Mouse (Mus musculus): Measurements from ENCODE around the gene Serpini2. TPM values are rescaled to one million over a fixed set of nuclear protein-coding genes. Genes with fewer than 3 reads are reported as not detected.
"Not testable (repeated sequence)": the region's sequence is repeated elsewhere in the genome, so short reads cannot be mapped to it uniquely, and the experiment has no call there.

The Serpini2 gene
- 0.85 and 1.1 TPM in 2 replicates for polyA plus RNA-seq (2012; rRNA removed)

- TF ChIP-seq CTCF (IDR thresholded peaks at IDR 0.05; ENCODE audit: extremely low read depth, insufficient read depth, insufficient read length, insufficient replicate concordance), result no peak
- H3K4me1 ChIP-seq (ENCODE audit: control insufficient read depth, insufficient read depth, insufficient read length), result no peaks in the 10 kb centered on the region
- H3K36me3 ChIP-seq (ENCODE audit: control insufficient read depth, insufficient read depth, low read length), result no peaks in the 10 kb centered on the region
- WGBS, result 87% methylated on average over 2 of the region's 2 CpGs
- H3K4me3 ChIP-seq (ENCODE audit: extremely low read depth, insufficient read depth, insufficient read length), result no peak within 1 kb of the TSS
- H3K27ac ChIP-seq (ENCODE audit: insufficient read depth, low read length), result no peak within 1 kb of the TSS
- no peak for DNase-seq (ENCODE audit: low read depth in 1 of 2, low spot score in 2 of 2)
- H3K27me3 ChIP-seq (ENCODE audit: control insufficient read depth, insufficient read depth, low read length), result no peaks in the 10 kb centered on the region
These were observed at the start of gene Serpini2 for GRCm38 (mm10) chr3:75269978-75270377. Gene Serpini2 (minus strand): TSS chr3:75270078.

GRCm38 (mm10) chr3:75308861-75309260 is 39.0 kb upstream of the Serpini2 start:
- DNase-seq (ENCODE audit: low read depth in 1 of 2, low spot score in 2 of 2), result no peak
- Histone ChIP-seq H3K36me3 (ENCODE audit: control insufficient read depth, insufficient read depth, low read length) (no peaks in the 10 kb centered on the region), H3K4me3 (ENCODE audit: extremely low read depth, insufficient read depth, insufficient read length) (no peak overlapping the region), H3K27me3 (ENCODE audit: control insufficient read depth, insufficient read depth, low read length) (no peaks in the 10 kb centered on the region), H3K4me1 (ENCODE audit: control insufficient read depth, insufficient read depth, insufficient read length) (no peaks in the 10 kb centered on the region), H3K27ac (ENCODE audit: insufficient read depth, low read length) (no peak overlapping the region)
- 88% methylated on average over 4 of the region's 4 CpGs for WGBS
- TF ChIP-seq POLR2A (IDR thresholded peaks at IDR 0.05; ENCODE audit: low read depth, low read length) (no peak), CTCF (IDR thresholded peaks at IDR 0.05; ENCODE audit: extremely low read depth, insufficient read depth, insufficient read length, insufficient replicate concordance) (no peak)

- no peaks in the 10 kb centered on the region for H3K27me3 ChIP-seq (ENCODE audit: control insufficient read depth, insufficient read depth, low read length)
- no peak overlapping the region for H3K27ac ChIP-seq (ENCODE audit: insufficient read depth, low read length)
- DNase-seq (ENCODE audit: low read depth in 1 of 2, low spot score in 2 of 2), result no peak
- no peak for TF ChIP-seq CTCF (IDR thresholded peaks at IDR 0.05; ENCODE audit: extremely low read depth, insufficient read depth, insufficient read length, insufficient replicate concordance)
- no peak for TF ChIP-seq POLR2A (IDR thresholded peaks at IDR 0.05; ENCODE audit: low read depth, low read length)
- WGBS, result 43% methylated on average over 3 of the region's 3 CpGs
- no peak overlapping the region for H3K4me3 ChIP-seq (ENCODE audit: extremely low read depth, insufficient read depth, insufficient read length)
- no peaks in the 10 kb centered on the region for H3K36me3 ChIP-seq (ENCODE audit: control insufficient read depth, insufficient read depth, low read length)
- H3K4me1 ChIP-seq (ENCODE audit: control insufficient read depth, insufficient read depth, insufficient read length), result no peaks in the 10 kb centered on the region
These were observed 38.4 kb upstream of the Serpini2 start for GRCm38 (mm10) chr3:75308228-75308627.

GRCm38 (mm10) chr3:75305584-75305983 is 35.7 kb upstream of the Serpini2 start:
- Histone ChIP-seq H3K27ac (ENCODE audit: insufficient read depth, low read length) (no peak overlapping the region), H3K4me1 (ENCODE audit: control insufficient read depth, insufficient read depth, insufficient read length) (no peaks in the 10 kb centered on the region), H3K4me3 (ENCODE audit: extremely low read depth, insufficient read depth, insufficient read length) (no peak overlapping the region), H3K27me3 (ENCODE audit: control insufficient read depth, insufficient read depth, low read length) (no peaks in the 10 kb centered on the region), H3K36me3 (ENCODE audit: control insufficient read depth, insufficient read depth, low read length) (no peaks in the 10 kb centered on the region)
- WGBS, result 93% methylated on average over 3 of the region's 3 CpGs
- no peak for DNase-seq (ENCODE audit: low read depth in 1 of 2, low spot score in 2 of 2)
- TF ChIP-seq POLR2A (IDR thresholded peaks at IDR 0.05; ENCODE audit: low read depth, low read length), result no peak
- no peak for TF ChIP-seq CTCF (IDR thresholded peaks at IDR 0.05; ENCODE audit: extremely low read depth, insufficient read depth, insufficient read length, insufficient replicate concordance)

GRCm38 (mm10) chr3:75304621-75305020 is 34.7 kb upstream of the Serpini2 start:
- TF ChIP-seq CTCF (IDR thresholded peaks at IDR 0.05; ENCODE audit: extremely low read depth, insufficient read depth, insufficient read length, insufficient replicate concordance), result no peak

GRCm38 (mm10) chr3:75301072-75301471 is 31.2 kb upstream of the Serpini2 start:
- TF ChIP-seq CTCF (IDR thresholded peaks at IDR 0.05; ENCODE audit: extremely low read depth, insufficient read depth, insufficient read length, insufficient replicate concordance) (no peak), POLR2A (IDR thresholded peaks at IDR 0.05; ENCODE audit: low read depth, low read length) (no peak)
- H3K4me1 ChIP-seq (ENCODE audit: control insufficient read depth, insufficient read depth, insufficient read length), result peaks cover 4% of the 10 kb centered on the region
- WGBS, result 96% methylated on average over 2 of the region's 2 CpGs
- DNase-seq (ENCODE audit: low read depth in 1 of 2, low spot score in 2 of 2), result no peak
- no peaks in the 10 kb centered on the region for H3K36me3 ChIP-seq (ENCODE audit: control insufficient read depth, insufficient read depth, low read length)
- no peaks in the 10 kb centered on the region for H3K27me3 ChIP-seq (ENCODE audit: control insufficient read depth, insufficient read depth, low read length)
- H3K27ac ChIP-seq (ENCODE audit: insufficient read depth, low read length), result no peak overlapping the region
- H3K4me3 ChIP-seq (ENCODE audit: extremely low read depth, insufficient read depth, insufficient read length), result no peak overlapping the region

More at GRCm38 (mm10) chr3:75304621-75305020, 34.7 kb upstream of the Serpini2 start:
- Histone ChIP-seq H3K27ac (ENCODE audit: insufficient read depth, low read length) (no peak overlapping the region), H3K4me3 (ENCODE audit: extremely low read depth, insufficient read depth, insufficient read length) (no peak overlapping the region), H3K27me3 (ENCODE audit: control insufficient read depth, insufficient read depth, low read length) (no peaks in the 10 kb centered on the region), H3K4me1 (ENCODE audit: control insufficient read depth, insufficient read depth, insufficient read length) (no peaks in the 10 kb centered on the region), H3K36me3 (ENCODE audit: control insufficient read depth, insufficient read depth, low read length) (no peaks in the 10 kb centered on the region)
- DNase-seq (ENCODE audit: low read depth in 1 of 2, low spot score in 2 of 2), result no peak
- WGBS, result 92% methylated on average over 5 of the region's 5 CpGs

GRCm38 (mm10) chr3:75299464-75299863 is 29.6 kb upstream of the Serpini2 start:
- H3K4me3 ChIP-seq (ENCODE audit: extremely low read depth, insufficient read depth, insufficient read length); H3K27ac ChIP-seq (ENCODE audit: insufficient read depth, low read length); DNase-seq (ENCODE audit: low read depth in 1 of 2, low spot score in 2 of 2); H3K36me3 ChIP-seq (ENCODE audit: control insufficient read depth, insufficient read depth, low read length); H3K27me3 ChIP-seq (ENCODE audit: control insufficient read depth, insufficient read depth, low read length); H3K4me1 ChIP-seq (ENCODE audit: control insufficient read depth, insufficient read depth, insufficient read length): not testable (repeated sequence)
- 80% methylated on average over 1 of the region's 1 CpGs for WGBS
